Mouse (Mus musculus): ENCODE measurements around the gene Sema3d. TPM values are rescaled to one million over a fixed set of nuclear protein-coding genes. Genes with fewer than 3 reads are reported as not detected.

Gene Sema3d
- polyA plus RNA-seq, 1 experiment from 2014 or later, result 14.7 TPM

- H3K4me1 ChIP-seq, result no peaks in the 10 kb centered on the region
- no peaks in the 10 kb centered on the region for H3K9me3 ChIP-seq
- no peaks in the 10 kb centered on the region for H3K36me3 ChIP-seq
- H3K27me3 ChIP-seq, result no peaks in the 10 kb centered on the region
- H3K4me3 ChIP-seq, result no peak overlapping the region
- ATAC-seq (ENCODE audit: insufficient number of reproducible peaks, insufficient read depth, low FRiP score, low TSS enrichment), result no peak
- no peak overlapping the region for H3K4me2 ChIP-seq (replicated peaks)
- H3K9ac ChIP-seq, result no peak overlapping the region
- 76% methylated on average over 11 of the region's 11 CpGs for WGBS
- H3K27ac ChIP-seq, result no peak overlapping the region
Observed at GRCm38 (mm10) chr5:12563132-12563531, 179.9 kb downstream of the Sema3d start.

GRCm38 (mm10) chr5:12564602-12565220 is 181.5 kb downstream of the Sema3d start:
- Histone ChIP-seq H3K4me1 (no peaks in the 10 kb centered on the region), H3K27me3 (no peaks in the 10 kb centered on the region), H3K9ac (no peak overlapping the region), H3K36me3 (no peaks in the 10 kb centered on the region), H3K9me3 (no peaks in the 10 kb centered on the region), H3K4me3 (no peak overlapping the region), H3K4me2 (replicated peaks) (no peak overlapping the region), H3K27ac (no peak overlapping the region)
- ATAC-seq (ENCODE audit: insufficient number of reproducible peaks, insufficient read depth, low FRiP score, low TSS enrichment), result no peak
- 34% methylated on average over 2 of the region's 2 CpGs for WGBS

GRCm38 (mm10) chr5:12566568-12566967 is 183.4 kb downstream of the Sema3d start:
- H3K4me2 ChIP-seq (replicated peaks), result no peak overlapping the region
- H3K9me3 ChIP-seq, result no peaks in the 10 kb centered on the region
- no peak overlapping the region for H3K4me3 ChIP-seq
- no peak overlapping the region for H3K9ac ChIP-seq
- H3K36me3 ChIP-seq, result no peaks in the 10 kb centered on the region
- no peak overlapping the region for H3K27ac ChIP-seq
- no peaks in the 10 kb centered on the region for H3K4me1 ChIP-seq
- no peak for ATAC-seq (ENCODE audit: insufficient number of reproducible peaks, insufficient read depth, low FRiP score, low TSS enrichment)
- WGBS, result 49% methylated on average over 1 of the region's 1 CpGs
- no peaks in the 10 kb centered on the region for H3K27me3 ChIP-seq

- WGBS, result 39% methylated on average over 4 of the region's 4 CpGs
- no peaks in the 10 kb centered on the region for H3K27me3 ChIP-seq
- H3K36me3 ChIP-seq, result no peaks in the 10 kb centered on the region
- no peak overlapping the region for H3K27ac ChIP-seq
- no peak overlapping the region for H3K4me3 ChIP-seq
- no peaks in the 10 kb centered on the region for H3K9me3 ChIP-seq
- ATAC-seq (ENCODE audit: insufficient number of reproducible peaks, insufficient read depth, low FRiP score, low TSS enrichment), result no peak
- no peak overlapping the region for H3K4me2 ChIP-seq (replicated peaks)
- H3K4me1 ChIP-seq, result no peaks in the 10 kb centered on the region
- H3K9ac ChIP-seq, result no peak overlapping the region
Observed at GRCm38 (mm10) chr5:12574551-12574950, 191.4 kb downstream of the Sema3d start.

- no peak overlapping the region for H3K9ac ChIP-seq
- 64% methylated on average over 1 of the region's 1 CpGs for WGBS
- H3K4me3 ChIP-seq, result no peak overlapping the region
- H3K27me3 ChIP-seq, result no peaks in the 10 kb centered on the region
- no peak for ATAC-seq (ENCODE audit: insufficient number of reproducible peaks, insufficient read depth, low FRiP score, low TSS enrichment)
- no peak overlapping the region for H3K4me2 ChIP-seq (replicated peaks)
- no peaks in the 10 kb centered on the region for H3K36me3 ChIP-seq
- H3K9me3 ChIP-seq, result no peaks in the 10 kb centered on the region
- H3K4me1 ChIP-seq, result peaks cover 6% of the 10 kb centered on the region
- H3K27ac ChIP-seq, result no peak overlapping the region
Observed at GRCm38 (mm10) chr5:12575262-12575661, 192.1 kb downstream of the Sema3d start.

GRCm38 (mm10) chr5:12579752-12580151 is 196.6 kb downstream of the Sema3d start:
- no peak overlapping the region for H3K27ac ChIP-seq
- H3K4me3 ChIP-seq, result no peak overlapping the region
- no peak overlapping the region for H3K4me2 ChIP-seq (replicated peaks)
- H3K36me3 ChIP-seq, result no peaks in the 10 kb centered on the region
- peaks cover 9% of the 10 kb centered on the region for H3K4me1 ChIP-seq
- no peak for ATAC-seq (ENCODE audit: insufficient number of reproducible peaks, insufficient read depth, low FRiP score, low TSS enrichment)
- WGBS, result 41% methylated on average over 4 of the region's 4 CpGs
- H3K9me3 ChIP-seq, result no peaks in the 10 kb centered on the region
- no peaks in the 10 kb centered on the region for H3K27me3 ChIP-seq
- H3K9ac ChIP-seq, result no peak overlapping the region

GRCm38 (mm10) chr5:12582540-12582939 is 199.4 kb downstream of the Sema3d start:
- Histone ChIP-seq H3K9ac (no peak overlapping the region), H3K4me2 (replicated peaks) (no peak overlapping the region), H3K27me3 (no peaks in the 10 kb centered on the region), H3K4me3 (no peak overlapping the region), H3K36me3 (no peaks in the 10 kb centered on the region), H3K4me1 (peaks cover 9% of the 10 kb centered on the region), H3K9me3 (no peaks in the 10 kb centered on the region), H3K27ac (no peak overlapping the region)
- WGBS, result 92% methylated on average over 1 of the region's 1 CpGs
- no peak for ATAC-seq (ENCODE audit: insufficient number of reproducible peaks, insufficient read depth, low FRiP score, low TSS enrichment)

- Histone ChIP-seq H3K9ac (no peak overlapping the region), H3K27ac (no peak overlapping the region), H3K9me3 (no peaks in the 10 kb centered on the region), H3K4me2 (replicated peaks) (no peak overlapping the region), H3K4me1 (peaks cover 9% of the 10 kb centered on the region), H3K4me3 (no peak overlapping the region), H3K36me3 (no peaks in the 10 kb centered on the region), H3K27me3 (no peaks in the 10 kb centered on the region)
- ATAC-seq (ENCODE audit: insufficient number of reproducible peaks, insufficient read depth, low FRiP score, low TSS enrichment), result 0 out of 2 replicates have a peak, but pooled peaks have one; percentile 72
- WGBS, result 35% methylated on average over 3 of the region's 3 CpGs
Observed at GRCm38 (mm10) chr5:12583293-12583834, 200.2 kb downstream of the Sema3d start.

GRCm38 (mm10) chr5:12584886-12585285 is 201.7 kb downstream of the Sema3d start:
- no peaks in the 10 kb centered on the region for H3K27me3 ChIP-seq
- H3K4me3 ChIP-seq, result no peak overlapping the region
- H3K9me3 ChIP-seq, result no peaks in the 10 kb centered on the region
- ATAC-seq (ENCODE audit: insufficient number of reproducible peaks, insufficient read depth, low FRiP score, low TSS enrichment), result no peak
- H3K4me2 ChIP-seq (replicated peaks), result no peak overlapping the region
- WGBS, result 39% methylated on average over 9 of the region's 9 CpGs
- H3K27ac ChIP-seq, result no peak overlapping the region
- no peaks in the 10 kb centered on the region for H3K36me3 ChIP-seq
- H3K9ac ChIP-seq, result no peak overlapping the region
- peaks cover 6% of the 10 kb centered on the region for H3K4me1 ChIP-seq

GRCm38 (mm10) chr5:12634227-12634980 is 251.2 kb downstream of the Sema3d start:
- no peak overlapping the region for H3K27ac ChIP-seq
- 15% methylated on average over 8 of the region's 8 CpGs for WGBS
- no peak overlapping the region for H3K4me2 ChIP-seq (replicated peaks)
- no peak overlapping the region for H3K4me3 ChIP-seq
- peak; percentile 64; the same call in 1 of the 2 replicates for ATAC-seq (ENCODE audit: insufficient number of reproducible peaks, insufficient read depth, low FRiP score, low TSS enrichment)
- no peaks in the 10 kb centered on the region for H3K27me3 ChIP-seq
- H3K4me1 ChIP-seq, result peaks cover 3% of the 10 kb centered on the region; the same call in 1 of the 2 replicates
- no peaks in the 10 kb centered on the region for H3K36me3 ChIP-seq
- no peaks in the 10 kb centered on the region for H3K9me3 ChIP-seq
- H3K9ac ChIP-seq, result no peak overlapping the region

GRCm38 (mm10) chr5:12637763-12638468 is 254.7 kb downstream of the Sema3d start:
- Histone ChIP-seq H3K36me3 (no peaks in the 10 kb centered on the region), H3K27me3 (no peaks in the 10 kb centered on the region), H3K9me3 (no peaks in the 10 kb centered on the region), H3K4me3 (no peak overlapping the region), H3K4me1 (peaks cover 3% of the 10 kb centered on the region; the same call in 1 of the 2 replicates), H3K9ac (no peak overlapping the region), H3K4me2 (replicated peaks) (no peak overlapping the region), H3K27ac (no peak overlapping the region)
- no peak for ATAC-seq (ENCODE audit: insufficient number of reproducible peaks, insufficient read depth, low FRiP score, low TSS enrichment)
- 81% methylated on average over 7 of the region's 7 CpGs for WGBS

Measured in embryonic facial prominence, embryonic 12.5 days (tissue).